Mouse (Mus musculus): Measurements from ENCODE around the gene Ppp1r7.
A peak's percentile ranks its signal among the peaks of the same experiment; 100 is the strongest.
"Not testable (repeated sequence)": the region's sequence is repeated elsewhere in the genome, so short reads cannot be mapped to it uniquely, and the experiment has no call there.

Gene Ppp1r7

DNA sequence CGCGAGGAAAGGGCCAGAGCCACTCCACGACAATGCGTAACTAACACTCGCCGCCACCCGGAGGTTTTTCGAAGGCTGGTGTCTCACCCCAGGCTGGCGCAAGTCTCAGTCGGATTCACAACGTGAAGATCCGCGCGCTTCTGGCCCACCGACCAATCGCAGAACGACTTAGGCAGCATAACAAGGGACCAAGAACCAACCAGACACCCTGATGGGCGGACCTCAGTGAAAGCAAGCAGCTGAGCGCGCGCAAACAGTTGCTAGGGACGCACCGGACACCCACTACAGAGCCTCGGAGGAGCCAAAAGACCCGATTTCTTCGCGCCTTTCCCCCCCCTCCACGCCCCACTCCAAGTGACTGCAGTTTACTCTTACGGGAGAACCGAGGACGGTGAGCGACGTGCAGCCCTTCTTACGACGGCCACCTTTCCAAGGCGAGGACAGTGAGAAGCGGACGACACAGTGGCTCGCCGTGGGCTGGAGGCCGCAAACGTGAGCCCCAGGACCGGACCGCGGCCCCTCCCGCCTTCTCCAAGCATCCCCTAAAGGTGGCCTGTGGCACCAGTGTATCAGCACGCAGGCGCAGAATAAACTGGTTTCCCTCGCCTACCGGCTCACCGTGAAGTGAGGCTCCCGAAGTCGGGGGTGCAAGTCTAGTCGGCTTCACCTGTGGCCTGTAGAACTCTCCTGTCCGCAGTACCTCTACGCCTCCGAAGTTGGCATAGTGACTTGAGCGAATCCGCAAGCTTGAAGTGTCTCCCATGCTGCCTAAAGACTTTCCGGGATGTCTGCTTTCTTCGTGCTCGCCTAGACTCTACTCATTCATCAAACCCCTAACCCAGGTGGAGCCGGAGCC lies at the start of gene Ppp1r7, which contains the start of gene Pask:
Gene Ppp1r7 (plus strand): TSS at position 207 of the 856 bp plus-strand sequence.
Gene Pask (minus strand): TSS at position 835 of the 856 bp plus-strand sequence.
- peak; percentile 92 for DNase-seq (ENCODE audit: extremely low spot score, low read depth, low spot score)

DNA sequence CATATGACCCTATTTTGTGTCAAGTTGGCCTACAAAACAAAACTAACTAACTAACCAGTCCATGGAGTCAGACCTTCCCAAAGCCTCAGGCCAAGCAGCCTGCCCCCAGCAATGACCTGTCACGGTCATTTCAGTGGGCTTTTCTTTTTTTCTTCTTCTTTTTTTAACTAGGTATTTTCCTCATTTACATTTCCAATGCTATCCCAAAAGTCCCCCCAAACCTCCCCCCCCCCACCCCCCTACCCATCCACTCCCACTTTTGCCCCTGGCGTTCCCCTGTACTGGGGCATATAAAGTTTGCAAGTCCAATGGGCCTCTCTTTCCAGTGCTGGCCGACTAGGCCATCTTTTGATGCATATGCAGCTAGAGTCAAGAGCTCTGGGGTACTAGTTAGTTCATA lies 48.2 kb upstream of the Ppp1r7 start:
- not testable (repeated sequence) for DNase-seq (ENCODE audit: extremely low spot score, low read depth, low spot score)

DNA sequence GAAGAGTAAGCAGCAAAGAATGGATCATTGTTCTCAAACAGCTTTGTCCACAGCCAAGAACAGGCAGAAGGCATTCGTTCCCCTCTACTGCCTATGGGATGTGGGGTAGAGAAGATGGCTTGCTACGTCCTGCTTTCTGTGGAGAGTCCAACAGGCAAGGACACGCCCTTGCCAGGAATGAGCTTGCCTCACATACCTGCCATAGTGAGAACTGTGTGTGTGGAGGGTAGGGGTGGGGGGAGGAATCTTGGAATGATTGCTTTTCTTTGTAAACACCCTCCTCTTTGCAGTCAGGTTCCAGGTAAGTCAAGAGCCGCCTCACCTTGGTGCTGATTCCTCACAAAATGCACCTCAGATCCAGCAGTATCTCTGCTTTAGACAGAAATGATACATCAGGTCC lies 42.9 kb upstream of the Ppp1r7 start:
- no peak for DNase-seq (ENCODE audit: extremely low spot score, low read depth, low spot score)

DNA sequence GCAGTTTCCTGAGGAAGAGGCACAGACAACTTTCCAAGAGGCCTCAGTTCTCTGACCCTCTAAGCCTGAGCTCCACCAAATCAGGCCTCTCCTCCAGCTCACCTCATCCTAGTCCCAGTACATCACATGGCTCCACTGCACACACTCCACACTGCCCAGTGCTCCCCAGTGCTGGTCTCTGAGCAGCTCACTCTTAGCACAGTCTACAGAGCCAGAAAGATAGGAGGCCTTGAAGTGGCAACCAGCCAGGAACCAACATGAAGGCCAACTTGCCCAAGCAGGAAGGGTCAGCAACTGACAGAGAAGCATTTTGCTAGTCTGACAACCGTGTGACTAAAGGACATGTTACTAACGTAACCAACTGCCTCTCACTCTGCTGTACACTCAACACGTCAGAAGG lies 42.1 kb upstream of the Ppp1r7 start:
- no peak for DNase-seq (ENCODE audit: extremely low spot score, low read depth, low spot score)

DNA sequence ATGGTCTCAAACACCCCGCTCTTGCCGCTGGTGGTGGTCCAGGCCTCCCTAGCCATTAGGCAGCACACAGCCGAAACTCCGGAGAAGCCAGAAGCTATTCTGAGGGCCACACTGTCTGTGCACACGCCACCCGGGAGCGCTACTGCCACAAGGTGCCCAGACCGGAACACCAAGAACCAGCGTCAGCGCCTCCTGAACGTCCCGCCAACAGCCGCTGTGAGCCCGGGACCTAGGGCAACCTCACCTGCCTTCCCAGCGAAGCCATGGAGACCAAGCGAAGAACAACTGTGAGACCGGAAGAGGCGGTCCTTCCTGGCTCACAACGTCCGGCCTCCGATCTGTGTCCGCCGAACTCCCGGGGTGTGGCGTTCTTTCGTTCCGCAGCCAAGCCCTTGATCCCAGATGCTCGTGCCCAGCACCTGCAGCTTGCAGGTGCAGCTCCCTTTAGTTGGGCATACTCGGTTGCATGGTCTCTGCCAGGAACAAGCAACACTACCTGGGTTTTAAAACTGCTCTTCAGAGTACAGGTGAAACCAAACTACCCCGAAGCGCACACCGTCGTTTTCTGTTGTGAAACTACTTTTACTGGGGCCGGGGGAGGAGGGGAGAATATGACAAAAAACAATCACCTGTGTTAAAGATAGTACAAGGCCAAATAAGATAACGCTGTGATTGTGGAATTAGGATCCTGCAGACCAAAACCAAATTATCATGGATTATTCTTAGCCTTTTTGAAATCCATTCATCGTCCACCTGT lies 36.9 kb upstream of the Ppp1r7 start, which contains the start of gene Mterf4:
Gene Mterf4 (minus strand): TSS at position 335 of the 757 bp plus-strand sequence.
- DNase-seq (ENCODE audit: extremely low spot score, low read depth, low spot score), result peak; percentile 58

DNA sequence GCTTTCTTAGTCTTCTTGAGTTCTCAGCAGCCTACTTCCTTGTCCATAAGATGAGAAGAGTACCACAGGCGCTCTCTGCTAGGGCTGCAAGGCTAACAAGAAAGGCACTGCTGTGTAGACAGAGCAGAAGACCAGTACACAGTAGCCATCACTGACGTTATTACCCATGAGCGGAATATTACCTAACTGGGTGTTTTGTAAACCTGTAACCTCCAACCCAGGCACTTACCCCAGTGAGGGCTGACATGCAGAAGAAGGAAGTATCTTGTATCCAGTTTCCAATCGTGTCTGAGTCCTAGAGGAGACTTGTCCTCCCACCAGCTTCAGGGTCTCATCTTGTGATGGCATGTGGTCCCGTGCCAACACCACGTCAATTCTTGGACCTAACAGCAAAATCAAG lies 18.7 kb upstream of the Ppp1r7 start:
- no peak for DNase-seq (ENCODE audit: extremely low spot score, low read depth, low spot score)

DNA sequence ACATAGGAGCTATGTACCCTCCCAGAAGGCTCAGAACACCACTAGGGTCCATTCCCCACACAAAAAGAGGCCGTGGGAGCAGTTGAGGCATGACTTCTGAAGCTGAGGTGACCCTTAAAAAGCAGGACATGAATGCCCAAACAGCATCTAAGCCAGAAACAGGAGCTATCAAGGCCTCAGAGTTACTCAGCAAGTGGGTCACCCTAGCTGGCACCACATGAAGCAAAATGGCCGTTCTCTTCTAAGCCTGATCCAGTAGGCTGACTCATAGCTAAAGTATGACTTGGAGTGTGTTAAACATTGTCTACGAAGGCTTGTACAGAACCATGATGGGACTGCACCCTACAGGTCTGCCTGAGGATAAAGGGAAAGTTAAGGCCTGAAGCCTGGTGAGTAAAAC lies 16.2 kb upstream of the Ppp1r7 start:
- no peak for DNase-seq (ENCODE audit: extremely low spot score, low read depth, low spot score)

DNA sequence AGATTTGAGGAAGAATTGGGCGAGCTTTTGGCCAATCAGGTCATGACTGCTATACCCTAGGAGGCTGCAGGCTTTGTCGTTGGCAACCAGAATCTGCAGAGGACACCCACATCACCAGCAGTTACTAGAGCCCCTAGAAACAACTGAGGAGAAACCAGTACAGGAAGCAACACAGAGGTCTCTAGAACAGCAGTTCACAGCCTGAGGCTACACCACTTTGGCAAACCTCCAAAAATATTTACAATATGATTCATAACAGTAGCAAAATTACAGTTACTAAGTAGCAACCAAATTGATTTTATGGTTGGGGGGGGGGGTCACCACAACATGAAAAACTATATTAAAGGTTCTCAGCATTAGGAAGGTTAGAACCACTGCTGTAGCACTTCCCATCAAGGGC lies 8.0 kb upstream of the Ppp1r7 start:
- DNase-seq (ENCODE audit: extremely low spot score, low read depth, low spot score), result no peak

DNA sequence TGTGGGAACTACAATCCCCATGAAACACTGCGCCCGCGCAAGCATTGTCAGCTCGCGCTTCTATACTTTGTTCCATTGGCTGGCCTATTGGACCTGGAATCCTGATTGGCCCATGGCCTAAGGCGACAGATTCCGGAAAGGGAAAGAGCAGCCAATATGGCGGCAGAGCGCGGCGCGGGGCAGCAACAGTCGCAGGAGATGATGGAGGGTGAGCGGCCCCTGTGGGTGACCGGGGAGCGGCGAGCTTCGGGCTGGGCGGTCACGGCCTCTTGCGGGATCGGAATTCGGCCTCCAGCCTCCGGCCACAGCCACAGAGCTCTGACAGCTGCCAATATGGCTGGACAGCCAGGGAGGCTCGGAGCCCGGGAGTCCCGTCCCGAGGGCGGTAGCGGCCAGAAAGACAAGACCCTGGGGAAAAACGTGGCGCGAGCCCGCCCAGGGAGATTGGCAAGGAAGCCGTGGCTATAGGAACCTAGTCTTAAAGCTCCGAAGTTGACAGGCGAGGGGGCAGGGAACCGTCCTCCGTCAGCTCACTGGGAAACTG lies 922 bp downstream of the Ppp1r7 start:
- peak; percentile 91 for DNase-seq (ENCODE audit: extremely low spot score, low read depth, low spot score)

DNA sequence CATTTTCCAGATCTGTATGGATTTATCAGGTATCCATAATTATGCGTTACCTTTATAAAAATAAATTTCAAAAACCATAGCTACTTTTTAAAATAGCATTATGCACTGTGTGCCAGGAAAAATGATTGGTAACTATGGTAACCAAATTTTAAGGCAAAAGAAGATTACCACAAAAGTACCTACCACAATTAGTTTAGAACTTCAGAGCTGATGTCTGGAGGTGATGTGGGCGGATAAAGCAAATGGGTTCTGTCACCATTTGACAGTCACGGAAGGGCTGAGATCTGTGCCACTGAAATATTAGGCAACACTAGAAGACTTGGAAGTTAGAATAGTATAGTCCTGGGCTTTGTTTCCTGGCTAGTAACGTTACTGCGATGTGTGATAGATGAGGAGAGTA lies 4.5 kb downstream of the Ppp1r7 start:
- no peak for DNase-seq (ENCODE audit: extremely low spot score, low read depth, low spot score)

DNA sequence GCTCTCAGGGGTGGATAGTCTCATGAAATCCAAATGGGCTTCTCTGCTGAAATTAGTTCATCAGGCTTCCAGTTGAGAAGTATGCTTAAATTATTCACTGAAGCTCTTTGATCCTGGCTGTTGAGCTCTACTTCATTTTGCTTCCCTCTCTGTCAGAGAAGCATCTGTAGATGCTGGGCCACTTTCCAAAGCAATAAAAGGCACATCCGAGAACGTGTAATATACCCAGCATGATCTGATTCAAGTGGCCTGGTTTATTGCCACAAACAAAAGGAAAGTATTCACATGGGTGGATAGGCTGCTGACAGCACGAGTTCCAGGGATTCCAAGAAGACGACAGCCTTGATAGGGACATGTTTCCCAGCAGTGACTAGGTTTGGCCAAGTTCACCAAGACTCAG lies 7.0 kb downstream of the Ppp1r7 start:
- no peak for DNase-seq (ENCODE audit: extremely low spot score, low read depth, low spot score)

DNA sequence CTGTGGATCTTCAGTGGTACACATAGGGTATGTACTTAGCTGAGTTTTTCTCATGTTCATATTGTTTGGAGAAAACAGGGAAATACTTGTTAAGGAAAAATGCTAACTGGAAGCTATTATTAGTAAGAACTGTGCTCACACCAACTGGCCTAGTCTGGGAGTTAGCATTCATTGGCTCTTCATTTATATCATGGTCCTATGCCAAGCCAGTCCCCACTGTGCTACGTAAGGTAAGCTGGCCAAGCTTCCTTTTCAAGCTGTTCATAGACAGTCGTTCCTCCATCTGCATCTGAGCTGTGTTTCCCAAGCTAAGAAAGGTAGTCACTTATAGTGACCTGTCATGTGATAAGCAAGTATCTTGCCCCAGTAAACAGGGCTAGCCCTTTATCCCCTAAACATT lies 10.1 kb downstream of the Ppp1r7 start:
- no peak for DNase-seq (ENCODE audit: extremely low spot score, low read depth, low spot score)

DNA sequence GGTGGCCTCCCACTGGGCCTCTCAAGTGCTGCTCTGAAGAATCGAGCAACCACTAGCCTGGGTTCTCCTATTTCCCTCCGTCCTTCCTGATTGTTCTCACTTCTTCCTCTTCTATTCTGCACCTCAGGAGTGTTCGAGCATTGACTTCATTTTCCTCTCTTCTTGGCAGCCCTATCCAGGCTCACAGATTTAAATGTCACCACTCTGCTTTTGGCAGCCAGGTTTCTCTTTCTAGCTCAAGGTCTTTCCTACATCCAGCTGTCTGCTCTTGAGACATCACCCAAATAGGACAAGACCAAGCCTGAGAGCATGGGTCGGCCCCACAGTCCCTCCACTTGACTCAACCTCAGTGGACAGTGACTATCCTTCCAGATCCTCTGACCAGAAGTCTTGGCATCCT lies 20.0 kb downstream of the Ppp1r7 start:
- DNase-seq (ENCODE audit: extremely low spot score, low read depth, low spot score), result no peak

DNA sequence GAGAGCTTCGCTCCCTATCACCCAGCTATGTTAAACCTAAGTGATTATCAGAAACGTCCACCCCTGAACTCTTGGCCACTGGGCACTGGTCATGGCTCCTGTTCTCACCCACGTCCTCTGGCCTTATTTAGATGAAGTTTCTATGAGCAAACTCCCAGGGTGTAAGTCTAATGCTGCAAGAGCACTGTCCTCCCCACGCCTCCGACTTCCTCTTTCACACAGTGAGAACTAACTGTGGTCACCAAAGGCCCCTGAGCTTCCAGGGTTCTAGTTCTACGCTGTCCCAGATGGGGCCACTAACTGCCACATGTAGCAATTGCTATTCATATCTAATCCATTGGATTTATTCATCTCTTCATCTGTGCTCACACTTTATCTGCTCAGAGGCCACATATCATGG lies 23.0 kb downstream of the Ppp1r7 start:
- DNase-seq (ENCODE audit: extremely low spot score, low read depth, low spot score), result no peak

DNA sequence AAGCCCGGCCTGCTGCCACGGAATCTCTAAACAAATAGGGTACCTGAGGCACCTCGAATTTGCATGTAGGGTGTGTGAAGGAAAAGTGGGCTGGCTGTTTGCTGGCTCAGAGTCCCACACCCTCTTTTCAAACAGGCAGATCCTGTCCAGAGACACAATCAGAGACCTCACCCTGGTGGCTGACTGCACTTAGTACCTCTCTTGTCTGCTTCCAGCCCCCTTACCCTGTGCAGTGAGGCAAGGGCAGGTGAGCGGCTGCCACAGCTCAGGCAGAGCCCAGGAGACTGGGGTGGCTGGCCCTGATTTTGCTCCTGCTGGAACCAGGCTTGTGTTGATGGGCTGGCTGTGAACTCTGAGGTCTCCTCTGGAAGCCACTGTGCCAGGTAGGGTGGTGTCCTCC lies 31.0 kb downstream of the Ppp1r7 start, which contains the start of gene Ano7:
Gene Ano7 (plus strand): TSS at position 266 of the 400 bp plus-strand sequence.
- no peak for DNase-seq (ENCODE audit: extremely low spot score, low read depth, low spot score)

DNA sequence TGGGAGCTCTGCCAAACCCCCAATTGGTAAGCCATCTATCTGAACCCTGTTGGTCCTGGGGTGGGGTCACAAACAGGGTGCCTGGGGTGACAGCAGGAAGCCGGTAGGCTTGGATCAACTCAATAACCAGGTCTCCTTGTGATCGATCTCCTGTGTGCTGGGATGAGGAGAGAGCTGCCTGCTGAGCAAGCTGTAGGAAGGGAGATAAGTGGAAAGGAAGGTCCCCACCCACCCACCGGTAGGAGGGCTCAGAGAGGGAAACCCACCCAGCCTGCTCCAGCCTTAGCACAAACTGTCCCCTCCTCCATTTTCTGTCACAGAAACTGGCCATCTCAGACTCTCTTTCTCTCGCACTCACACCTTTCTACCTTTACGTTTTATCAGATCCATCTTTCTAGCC lies 34.7 kb downstream of the Ppp1r7 start:
- DNase-seq (ENCODE audit: extremely low spot score, low read depth, low spot score), result no peak

DNA sequence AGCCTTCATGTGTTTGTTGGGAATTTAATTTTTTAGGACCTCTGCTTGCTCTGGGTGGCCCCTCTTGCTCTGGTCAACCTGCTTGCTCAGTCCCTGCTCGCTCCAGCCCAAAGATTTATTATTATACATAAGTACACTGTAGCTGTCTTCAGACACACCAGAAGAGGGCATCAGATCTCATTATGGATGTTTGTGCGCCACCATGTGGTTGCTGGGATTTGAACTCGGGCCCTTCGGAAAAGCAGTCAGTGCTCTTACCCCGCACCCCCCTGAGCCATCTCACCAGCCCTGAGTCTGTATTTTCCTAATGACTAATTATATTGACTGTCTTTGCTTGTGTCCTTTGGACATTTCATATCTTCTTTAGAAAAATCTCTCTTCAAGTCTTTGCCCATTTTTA lies 36.5 kb downstream of the Ppp1r7 start:
- no peak for DNase-seq (ENCODE audit: extremely low spot score, low read depth, low spot score)

DNA sequence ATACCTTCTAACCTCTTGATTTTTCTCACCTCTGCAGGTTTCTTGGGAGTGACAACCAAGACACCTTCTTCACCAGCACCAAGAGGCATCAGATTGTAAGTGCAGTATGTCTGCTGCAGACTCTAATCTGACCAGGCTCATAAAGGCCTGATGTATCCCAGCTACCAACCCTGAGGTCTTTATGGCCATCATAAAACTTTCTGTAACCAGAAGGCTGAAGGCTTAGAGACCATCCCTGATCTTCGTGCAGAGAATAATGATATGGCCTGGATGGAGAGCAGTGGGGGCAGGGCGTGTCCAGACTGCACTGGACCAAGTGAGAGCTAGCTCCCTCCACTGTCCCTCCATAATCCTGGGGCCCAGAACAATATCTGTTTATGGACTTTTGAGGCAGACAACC lies 44.5 kb downstream of the Ppp1r7 start:
- no peak for DNase-seq (ENCODE audit: extremely low spot score, low read depth, low spot score)

DNA sequence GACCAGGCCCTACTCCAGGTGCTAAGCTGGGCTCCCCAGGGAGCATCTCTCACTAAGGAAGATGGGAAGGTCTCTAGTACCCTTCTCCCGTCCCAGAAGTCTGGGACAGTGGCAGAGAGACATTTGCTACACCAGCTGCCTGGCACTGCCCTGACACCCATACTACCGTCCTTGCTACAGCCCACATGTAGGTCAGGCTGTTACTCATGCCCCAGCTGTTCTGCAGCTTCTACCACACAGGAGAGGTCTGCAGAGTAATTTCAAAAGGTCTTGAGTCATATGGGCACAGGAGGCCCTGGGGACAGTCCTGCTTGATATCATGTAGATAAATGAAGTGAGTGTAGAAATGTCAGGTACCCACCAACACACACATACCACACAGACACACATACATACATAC lies 46.3 kb downstream of the Ppp1r7 start:
- DNase-seq (ENCODE audit: extremely low spot score, low read depth, low spot score), result no peak

DNA sequence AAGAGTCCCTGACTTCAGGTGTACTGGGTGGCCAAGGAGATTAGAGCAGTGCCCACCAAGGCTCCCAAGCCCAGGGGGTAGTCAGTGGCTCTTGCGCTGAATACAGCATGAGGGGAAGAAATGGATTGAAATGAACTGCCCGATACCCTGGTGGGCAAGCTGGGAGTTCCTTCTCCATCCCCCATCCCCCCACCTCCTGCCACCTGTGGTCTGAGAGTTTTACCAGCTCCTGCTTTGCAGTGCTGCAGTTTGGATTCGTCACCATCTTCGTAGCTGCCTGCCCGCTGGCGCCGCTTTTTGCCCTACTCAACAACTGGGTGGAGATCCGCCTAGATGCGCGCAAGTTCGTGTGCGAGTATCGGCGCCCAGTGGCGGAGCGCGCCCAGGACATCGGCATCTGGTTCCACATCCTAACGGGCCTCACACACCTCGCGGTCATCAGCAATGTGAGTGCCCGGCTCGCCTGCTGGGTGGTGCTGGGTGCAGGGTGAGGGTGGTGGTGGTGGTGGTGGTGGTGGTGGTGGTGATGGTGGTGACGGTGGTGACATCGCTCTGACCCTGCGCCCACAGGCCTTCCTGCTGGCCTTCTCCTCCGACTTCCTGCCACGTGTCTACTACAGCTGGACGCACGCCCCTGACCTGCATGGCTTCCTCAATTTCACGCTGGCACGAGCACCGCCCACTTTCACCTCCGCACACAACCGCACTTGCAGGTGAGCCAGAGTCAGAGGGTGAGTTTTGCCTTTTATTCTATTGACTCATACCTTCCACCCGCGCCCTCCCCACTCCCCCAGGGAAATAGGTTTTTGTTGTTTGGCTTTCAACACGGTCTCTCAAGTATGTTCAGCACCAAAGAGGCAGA lies 58.8 kb downstream of the Ppp1r7 start:
- DNase-seq (ENCODE audit: extremely low spot score, low read depth, low spot score), result no peak

DNA sequence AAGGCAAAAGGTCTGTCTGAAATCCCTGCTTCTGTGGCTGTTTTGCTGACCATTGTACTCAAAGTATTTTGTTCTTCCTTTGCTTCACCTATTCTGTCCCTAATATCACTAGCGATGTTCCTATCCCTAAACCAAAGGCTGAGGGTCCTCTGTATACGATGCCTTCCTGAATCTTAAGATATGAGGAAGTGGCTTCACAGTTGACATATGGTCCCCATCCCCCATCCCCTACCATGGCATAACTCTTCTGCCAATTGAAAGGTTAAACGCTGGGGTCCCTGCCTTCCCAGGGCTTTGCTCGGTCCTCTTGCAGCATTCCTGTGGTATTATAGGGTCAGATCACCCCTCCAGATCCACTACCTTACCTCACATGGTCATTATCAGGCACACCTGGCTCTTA lies 60.7 kb downstream of the Ppp1r7 start:
- DNase-seq (ENCODE audit: extremely low spot score, low read depth, low spot score), result no peak
